Comparison of ENCODE assay signal across 13 mouse cellular contexts in genomic region chr9:63718170-63718569, GRCm38 (mm10).
"Had no signal": no experiment of that assay in that cellular context is flagged by ENCODE, and none has a peak within 500 bp of the region (broad histone marks: within the 10 kb centered on the region; RNA-seq: fewer than 3 reads in every experiment).

No protein-coding gene starts in this region.

- ATAC-seq: intestine, postnatal 0 days; liver, embryonic 12.5 days had no signal

- H3K4me2 ChIP-seq: limb, embryonic 15.5 days; liver, embryonic 12.5 days; lung, embryonic 14.5 days; neural tube, embryonic 12.5 days; stomach, embryonic 15.5 days had no signal

- H3K9me3 ChIP-seq: limb, embryonic 15.5 days; liver, embryonic 12.5 days; midbrain, embryonic 10.5 days; neural tube, embryonic 12.5 days; stomach, embryonic 15.5 days had no signal

- H3K4me3 ChIP-seq: limb, embryonic 15.5 days; liver, embryonic 12.5 days; midbrain, embryonic 10.5 days; neural tube, embryonic 12.5 days; stomach, embryonic 15.5 days had no signal

- H3K27ac ChIP-seq: limb, embryonic 15.5 days; liver, embryonic 12.5 days; midbrain, embryonic 10.5 days; neural tube, embryonic 12.5 days; stomach, embryonic 15.5 days had no signal

- H3K27me3 ChIP-seq: limb, embryonic 15.5 days; liver, embryonic 12.5 days; neural tube, embryonic 12.5 days; stomach, embryonic 15.5 days had no signal

- DNase-seq: kidney, adult 8-10 months; midbrain, embryonic 14.5 days; right cerebral cortex, postnatal 4 days; spleen, adult 18-20 months; thymus, adult 2 months; thymus, postnatal 36 days had no signal

- H3K36me3 ChIP-seq: limb, embryonic 15.5 days; liver, embryonic 12.5 days; neural tube, embryonic 12.5 days; stomach, embryonic 15.5 days had no signal

- H3K9ac ChIP-seq: limb, embryonic 15.5 days; liver, embryonic 12.5 days; lung, embryonic 14.5 days; neural tube, embryonic 12.5 days; stomach, embryonic 15.5 days had no signal
